Mouse (Mus musculus) gonadal fat pad, adult 2 months (tissue): ENCODE measurements around the gene Nanog. TPM values are rescaled to one million over a fixed set of nuclear protein-coding genes. Genes with fewer than 3 reads are reported as not detected.

Experiments
- DNase-seq: peaks from one replicate; pipeline ENCODE4 v3.0.0-alpha.2; 2012; ENCODE audit warnings: low read depth
- polyA plus RNA-seq: library from polyadenylated mRNA; depleted of rRNA; stranded (reverse); fragments of >200 nt; gene quantifications from 2 replicates; pipeline ENCODE4 v1.2.3, GENCODE M21; 2012; rRNA removed

The Nanog gene
- polyA plus RNA-seq, 1 experiment: 0.23 TPM

- DNase-seq: no peak
These were observed 55.2 kb downstream of the Nanog start for GRCm38 (mm10) chr6:122762480-122762879.

- no peak for DNase-seq
These were observed 55.8 kb downstream of the Nanog start for GRCm38 (mm10) chr6:122762952-122763700.

GRCm38 (mm10) chr6:122763844-122764445 is 56.7 kb downstream of the Nanog start:
- no peak for DNase-seq

Other genes with a start within 250 kb of the Nanog start
- gene Rimklb, start 208.7 kb upstream of the Nanog start, polyA plus RNA-seq: 2.2 and 2.9 TPM in 2 replicates
- gene Mfap5, start 201.6 kb upstream of the Nanog start, polyA plus RNA-seq: 74.4 and 198 TPM in 2 replicates
- gene Aicda, start 153.7 kb upstream of the Nanog start, polyA plus RNA-seq: not detected in 2 replicates
- gene Apobec1, start 105.0 kb upstream of the Nanog start, polyA plus RNA-seq: 31.5 and 39.9 TPM in 2 replicates
- 0.04 and 0.06 TPM in 2 replicates for gene Gdf3, start 97.4 kb upstream of the Nanog start, polyA plus RNA-seq
- not detected in 2 replicates for gene Dppa3, start 81.1 kb upstream of the Nanog start, polyA plus RNA-seq
- 23.2 and 27.8 TPM in 2 replicates for gene Slc2a3, start 94.2 kb downstream of the Nanog start, polyA plus RNA-seq
- gene Foxj2, start 112.4 kb downstream of the Nanog start, polyA plus RNA-seq: 10.4 and 15.8 TPM in 2 replicates
- 7.3 and 8.2 TPM in 2 replicates for gene C3ar1, start 148.7 kb downstream of the Nanog start, polyA plus RNA-seq
- 24.9 and 26.0 TPM in 2 replicates for gene Necap1, start 167.0 kb downstream of the Nanog start, polyA plus RNA-seq
- gene Clec4a1, start 214.4 kb downstream of the Nanog start, polyA plus RNA-seq: 4.8 and 5.1 TPM in 2 replicates
- 2.6 and 2.7 TPM in 2 replicates for gene Clec4a3, start 245.0 kb downstream of the Nanog start, polyA plus RNA-seq